Mouse (Mus musculus): ENCODE data around the gene Grhpr. TPM values are rescaled to one million over a fixed set of nuclear protein-coding genes. Genes with fewer than 3 reads are reported as not detected.
"Not testable (repeated sequence)": the region's sequence is repeated elsewhere in the genome, so short reads cannot be mapped to it uniquely, and the experiment has no call there.

Grhpr gene
- polyA plus RNA-seq, 2 experiments from 2014 or later, result 16.1 to 26.4 TPM

DNA sequence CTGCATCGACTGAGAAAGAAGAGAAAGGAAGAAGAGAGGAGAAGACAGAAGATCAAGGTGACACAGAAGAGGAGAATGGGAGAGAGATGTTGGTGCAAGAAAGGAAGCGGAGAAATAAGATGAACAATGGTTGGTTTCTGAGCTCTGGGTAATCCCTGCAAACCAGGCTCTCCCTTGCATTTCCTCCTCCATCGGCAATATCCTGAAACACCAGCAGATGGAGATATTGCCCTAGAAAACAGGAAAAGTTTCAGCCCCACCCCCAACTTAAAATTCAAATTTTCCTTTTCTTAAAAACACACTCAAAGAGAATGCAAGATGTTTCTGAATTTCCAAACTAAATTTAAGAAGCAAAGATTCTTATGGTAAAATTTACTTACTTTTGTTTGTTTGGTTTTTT, 34.4 kb downstream of the Grhpr start:
- ATAC-seq, result no peak

DNA sequence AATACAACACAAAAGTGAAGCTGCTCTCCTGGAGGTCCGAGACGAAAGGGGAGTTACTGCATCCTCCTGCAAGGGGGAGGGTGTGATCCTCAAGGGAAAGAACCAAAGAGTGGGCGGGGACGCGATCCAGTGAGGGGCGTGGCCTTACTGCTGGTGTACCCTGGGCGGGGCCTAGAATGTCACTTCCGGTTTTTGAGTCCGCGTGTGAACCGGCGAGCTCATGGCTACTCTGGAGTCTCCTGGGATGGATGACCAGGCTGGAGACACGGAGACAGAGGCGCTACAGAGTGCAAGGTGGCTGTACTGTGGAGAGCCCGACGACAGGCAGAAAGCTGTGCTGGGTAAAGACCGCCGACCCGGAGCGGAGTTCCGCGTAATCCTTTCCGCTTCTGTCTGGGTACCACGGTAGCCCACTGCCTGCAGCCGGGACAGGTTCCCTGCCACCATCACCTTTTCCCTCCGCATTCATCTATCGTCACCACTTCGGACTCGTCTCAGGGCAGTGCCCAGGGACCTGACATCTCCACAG, 37.3 kb downstream of the Grhpr start, which contains the start of gene Polr1e:
Polr1e (plus strand) TSS at position 132 of the 529 bp plus-strand sequence.
- peak; percentile 94 for ATAC-seq

DNA sequence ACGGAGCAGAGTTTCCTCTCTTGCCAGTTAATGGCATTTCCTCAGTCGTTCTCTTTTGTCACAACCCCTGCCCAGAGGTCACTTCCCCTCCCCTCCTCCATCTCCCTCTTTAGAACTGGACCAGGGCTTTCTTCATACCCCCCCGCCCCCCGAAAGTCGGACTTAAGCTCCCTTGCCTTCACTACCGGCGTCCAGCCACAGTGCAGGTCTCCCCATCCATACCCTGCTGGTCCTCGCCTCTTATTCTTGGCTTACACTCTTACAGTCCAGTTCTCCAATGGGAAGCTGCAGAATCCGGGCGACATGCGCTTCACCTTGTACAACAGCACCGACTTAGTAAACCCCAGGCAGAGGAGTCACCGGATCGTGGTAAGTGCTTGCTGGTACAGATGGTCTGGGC, 37.8 kb downstream of the Grhpr start:
- no peak for ATAC-seq

DNA sequence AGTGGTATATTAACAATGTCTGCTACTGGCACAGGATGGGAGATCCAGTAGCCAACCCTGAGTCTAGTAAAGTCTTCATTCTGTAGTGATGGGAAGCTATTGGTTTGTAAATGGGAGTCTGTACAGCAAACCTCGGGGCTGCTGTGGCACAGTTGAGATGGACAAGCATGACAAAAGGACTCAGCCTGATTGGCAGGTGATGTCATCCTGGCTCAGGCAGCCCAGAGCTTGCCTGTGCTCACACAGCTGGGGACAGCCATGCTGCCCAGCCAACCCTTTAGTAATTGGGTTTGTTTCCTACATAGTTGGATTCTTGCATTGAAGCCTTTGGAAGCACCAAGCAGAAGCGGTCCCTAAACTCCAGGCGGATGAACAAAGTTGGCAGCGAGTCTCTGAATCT, 45.3 kb downstream of the Grhpr start:
- ATAC-seq, result no peak

DNA sequence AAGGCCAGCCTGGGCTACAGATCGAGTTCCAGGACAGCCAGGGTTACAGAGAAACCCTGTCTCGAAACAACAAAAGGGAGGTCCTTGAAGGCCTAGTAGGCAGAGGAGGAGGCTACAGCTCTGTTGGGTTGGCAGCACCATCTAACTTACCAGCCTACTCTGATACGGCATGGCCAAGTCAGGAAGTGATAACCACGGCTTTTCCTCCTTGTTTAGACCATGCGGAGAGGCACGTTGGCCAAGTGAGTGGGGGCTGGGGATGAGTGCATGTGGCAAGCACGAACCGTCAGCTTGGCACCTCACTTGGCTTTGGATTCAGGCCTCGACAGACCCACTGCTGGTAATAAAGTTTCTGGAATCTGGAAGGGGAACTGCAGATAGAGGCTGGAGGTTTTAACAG, 51.4 kb downstream of the Grhpr start:
- no peak for ATAC-seq

DNA sequence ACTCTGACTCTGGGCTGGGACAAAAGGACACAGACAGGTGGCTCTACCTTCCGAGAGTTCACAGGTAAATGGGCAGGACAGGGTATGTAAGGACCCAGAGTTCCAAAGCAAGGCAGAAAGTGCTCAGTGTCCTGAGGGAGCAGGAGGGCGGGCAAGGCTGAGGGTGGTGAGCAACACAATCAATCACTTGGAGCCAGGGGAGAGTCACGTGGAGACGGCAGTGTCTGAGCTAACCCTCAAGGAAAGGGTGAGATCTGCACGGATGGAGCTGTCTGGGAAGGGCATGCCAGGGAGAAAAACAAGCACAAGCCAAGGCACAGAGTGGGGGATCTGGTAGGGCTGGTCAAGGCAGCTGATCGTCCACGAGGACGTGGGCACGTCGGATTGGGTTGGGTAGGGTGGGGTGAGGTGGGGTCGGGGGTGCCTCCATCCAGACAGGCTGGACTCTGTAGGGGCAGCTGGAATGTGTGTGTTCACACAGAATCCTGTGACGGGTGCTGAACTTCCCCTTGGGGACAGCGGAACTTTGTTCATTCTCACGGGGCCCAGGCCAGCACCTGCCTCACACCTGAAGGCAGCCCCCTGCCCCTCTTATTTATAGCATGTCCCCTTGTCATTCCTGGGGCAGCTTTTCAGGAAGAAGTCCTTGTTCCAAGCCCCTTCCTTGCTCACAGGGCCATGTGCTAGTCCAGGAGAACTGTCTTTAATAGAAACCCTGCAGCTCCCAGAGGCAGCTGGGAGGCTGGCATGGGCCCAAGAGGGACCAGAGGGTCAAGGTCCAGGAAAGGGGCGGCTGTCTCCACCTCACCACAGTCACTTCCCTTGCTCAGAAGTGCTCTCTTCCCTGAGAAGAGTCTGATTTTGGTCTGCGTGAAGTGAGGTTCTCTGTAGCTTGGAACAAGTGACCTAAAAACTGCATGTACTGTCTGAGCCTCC, 53.8 kb downstream of the Grhpr start:
- ATAC-seq, result no peak

DNA sequence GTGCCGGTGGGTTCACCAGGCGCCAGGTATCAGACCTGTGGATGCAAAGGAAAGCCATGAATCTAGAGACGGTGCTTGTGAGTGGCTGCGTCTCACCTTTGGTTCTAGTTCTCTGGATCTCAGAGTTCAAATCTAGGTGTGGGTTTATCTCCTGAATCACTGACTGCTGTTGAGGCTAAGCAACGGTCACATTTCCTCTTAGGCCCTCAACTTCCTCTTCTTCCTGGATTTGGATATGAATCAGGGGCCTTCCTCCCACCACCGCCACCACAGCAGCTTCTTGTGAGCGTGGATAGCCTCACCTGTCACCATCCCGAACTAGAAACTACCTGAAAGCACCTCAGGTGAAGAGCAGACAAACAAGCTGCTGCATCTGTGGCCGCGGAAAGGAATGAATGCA, 54.9 kb downstream of the Grhpr start:
- no peak for ATAC-seq

DNA sequence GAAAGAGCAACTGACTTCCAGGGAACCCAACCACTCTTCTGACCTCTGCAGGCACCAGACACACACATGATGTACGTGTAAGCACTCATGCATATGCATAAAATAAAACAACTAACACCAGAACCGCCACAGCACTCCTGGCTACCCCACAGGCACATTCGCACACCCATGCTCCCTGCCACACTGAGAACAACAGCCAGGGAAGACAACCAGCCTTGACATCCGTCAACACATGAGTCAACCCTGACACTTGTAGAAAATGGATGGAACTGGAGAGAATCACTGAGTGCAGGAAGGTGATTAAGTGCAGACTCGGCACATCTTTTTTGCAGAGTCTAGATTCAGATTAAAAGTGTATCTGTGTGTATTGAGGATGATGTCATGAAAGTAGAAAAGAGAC, 55.4 kb downstream of the Grhpr start:
- no peak for ATAC-seq

DNA sequence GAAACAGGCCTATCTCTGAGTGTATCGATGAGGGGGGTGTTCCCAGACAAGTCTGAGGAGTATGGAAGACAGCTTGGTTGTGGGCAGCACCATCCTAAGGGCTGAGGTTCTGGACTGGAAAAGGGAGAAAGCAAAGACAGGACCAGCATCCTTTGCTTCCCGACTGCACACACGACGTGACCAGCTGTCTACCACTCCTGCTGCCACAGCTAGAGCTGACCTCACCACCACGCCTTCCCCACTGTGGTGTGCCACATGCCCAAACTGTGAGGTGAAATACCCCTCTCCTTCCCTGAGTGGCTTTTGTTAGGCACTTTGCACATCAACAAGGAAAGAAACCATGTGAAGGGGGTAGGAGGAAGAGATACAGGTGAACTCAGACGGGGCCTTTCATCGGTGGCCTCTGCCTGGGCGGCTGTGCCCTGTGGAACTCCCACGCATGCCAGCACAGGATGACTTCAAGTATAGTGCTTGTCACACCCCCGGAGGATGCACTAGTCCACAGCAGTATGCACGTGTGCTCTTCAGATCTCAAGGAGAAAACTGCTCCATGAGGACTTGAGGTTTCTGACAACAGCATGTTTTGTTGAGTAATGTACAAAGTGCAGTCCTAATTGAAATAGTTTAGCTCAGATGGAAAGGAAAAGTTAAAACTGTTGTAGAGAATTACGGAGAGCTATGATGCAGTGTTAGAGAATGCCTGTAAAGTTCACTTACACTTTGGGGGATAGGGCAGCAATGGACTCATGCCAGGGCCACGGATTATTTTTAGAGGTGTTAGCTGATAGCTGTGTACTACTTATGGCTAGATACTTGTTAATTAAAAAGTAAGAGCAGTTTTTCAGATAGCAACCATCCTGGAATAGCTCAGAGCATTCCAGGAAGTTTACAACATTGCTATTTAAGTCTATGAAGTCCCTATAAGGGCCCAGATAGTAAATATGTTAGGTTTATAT, 56.5 kb downstream of the Grhpr start:
- ATAC-seq, result no peak

DNA sequence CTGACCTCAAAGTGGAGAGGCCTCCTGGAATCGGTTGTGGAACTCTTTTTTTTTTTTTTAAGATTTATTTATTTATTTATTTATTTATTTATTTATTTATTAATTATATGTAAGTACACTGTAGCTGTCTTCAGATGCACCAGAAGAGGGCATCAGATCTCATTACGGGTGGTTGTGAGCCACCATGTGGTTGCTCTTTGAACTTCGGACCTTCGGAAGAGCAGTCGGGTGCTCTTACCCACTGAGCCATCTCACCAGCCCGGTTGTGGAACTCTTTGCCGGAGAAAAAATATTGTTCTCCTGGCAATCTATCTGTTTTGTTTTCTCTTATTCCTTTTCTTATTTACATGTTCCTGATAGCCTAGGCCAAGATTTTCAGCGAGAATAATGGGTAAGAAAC, 57.7 kb downstream of the Grhpr start:
- not testable (repeated sequence) for ATAC-seq

DNA sequence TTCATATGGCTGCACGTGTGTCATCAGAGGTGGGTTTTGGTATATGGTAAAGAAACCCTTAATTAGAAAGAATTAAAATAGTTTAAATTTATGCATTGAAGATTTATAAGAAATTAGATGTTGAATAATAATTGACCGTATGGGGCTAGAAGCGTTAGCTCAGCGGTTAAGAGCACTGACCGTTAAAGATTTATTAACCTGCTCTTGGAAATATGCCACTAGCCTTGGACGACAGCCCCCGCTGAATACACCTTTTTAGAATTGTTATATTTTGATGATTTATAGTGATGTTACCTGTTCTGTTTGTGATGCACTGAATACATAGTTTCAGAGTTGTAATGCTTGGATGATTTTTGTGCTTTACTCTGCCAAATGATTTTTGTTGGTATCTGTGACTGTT, 58.4 kb downstream of the Grhpr start:
- not testable (repeated sequence) for ATAC-seq

Other genes starting within 250 kb of the Grhpr start
- 100 to 1,000 TPM in 1 of 2 experiments, 10 to 100 TPM in 1; 96.7 to 132 TPM for gene Zcchc7, start 225.5 kb upstream of the Grhpr start, polyA plus RNA-seq (2017; shearing (Covaris generic))
- gene Zbtb5, start 31.0 kb downstream of the Grhpr start, polyA plus RNA-seq (2017; shearing (Covaris generic)), result 1 to 10 TPM; 6.5 to 8.9 TPM
- gene Polr1e, start 37.2 kb downstream of the Grhpr start, polyA plus RNA-seq (2017; shearing (Covaris generic)), result 10 to 100 TPM; 39.7 to 56.8 TPM
- gene Fbxo10, start 103.2 kb downstream of the Grhpr start, polyA plus RNA-seq (2017; shearing (Covaris generic)), result under 1 TPM; 0.62 to 0.93 TPM
- gene Tomm5, start 126.7 kb downstream of the Grhpr start, polyA plus RNA-seq (2017; shearing (Covaris generic)), result 100 to 1,000 TPM; 150 TPM
- gene Frmpd1, start 203.5 kb downstream of the Grhpr start, polyA plus RNA-seq (2017; shearing (Covaris generic)), result not detected

Measured in activated CD4-positive, CD25-positive, alpha-beta regulatory T cell, adult 4 months (primary cell).